Mouse (Mus musculus): ENCODE data around the gene Celf3. TPM values are rescaled to one million over a fixed set of nuclear protein-coding genes. Genes with fewer than 3 reads are reported as not detected.

Celf3 gene
- total RNA-seq, 4 experiments from 2014 or later = 136 to 175 (median 139) TPM

- DNase-seq (ENCODE audit: low spot score in 2 of 2) = no peak
Measured at GRCm38 (mm10) chr3:94479564-94479963, 1.5 kb downstream of the Celf3 start.

GRCm38 (mm10) chr3:94480291-94480884 is 2.3 kb downstream of the Celf3 start, which contains the start of gene Riiad1:
Gene Riiad1 (minus strand): TSS chr3:94480341.
- DNase-seq (ENCODE audit: low spot score in 2 of 2) = no peak

DNA sequence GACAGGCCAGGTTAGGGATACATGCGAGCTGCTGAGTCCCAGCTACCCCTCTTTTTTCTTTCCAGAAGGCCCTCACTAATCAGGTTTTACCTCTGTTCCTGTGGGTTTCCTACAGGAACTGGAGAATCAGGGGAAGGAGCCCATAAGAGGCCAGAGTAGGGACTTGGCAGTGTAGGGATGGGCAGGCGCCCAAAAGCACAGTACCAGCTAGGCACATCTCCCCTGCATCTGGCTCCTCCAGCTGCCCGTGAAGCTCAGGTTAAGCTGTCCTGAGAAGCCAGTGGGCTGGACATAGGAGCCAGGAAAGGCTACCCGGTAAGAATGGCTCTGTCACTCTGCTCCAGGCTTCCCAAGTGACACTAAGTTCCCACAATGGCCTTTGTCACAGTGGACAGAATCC is 3.3 kb downstream of the Celf3 start:
- no peak for DNase-seq (ENCODE audit: low spot score in 2 of 2)

- DNase-seq (ENCODE audit: low spot score in 2 of 2) = no peak
Measured at GRCm38 (mm10) chr3:94482764-94483385, 4.8 kb downstream of the Celf3 start.

DNA sequence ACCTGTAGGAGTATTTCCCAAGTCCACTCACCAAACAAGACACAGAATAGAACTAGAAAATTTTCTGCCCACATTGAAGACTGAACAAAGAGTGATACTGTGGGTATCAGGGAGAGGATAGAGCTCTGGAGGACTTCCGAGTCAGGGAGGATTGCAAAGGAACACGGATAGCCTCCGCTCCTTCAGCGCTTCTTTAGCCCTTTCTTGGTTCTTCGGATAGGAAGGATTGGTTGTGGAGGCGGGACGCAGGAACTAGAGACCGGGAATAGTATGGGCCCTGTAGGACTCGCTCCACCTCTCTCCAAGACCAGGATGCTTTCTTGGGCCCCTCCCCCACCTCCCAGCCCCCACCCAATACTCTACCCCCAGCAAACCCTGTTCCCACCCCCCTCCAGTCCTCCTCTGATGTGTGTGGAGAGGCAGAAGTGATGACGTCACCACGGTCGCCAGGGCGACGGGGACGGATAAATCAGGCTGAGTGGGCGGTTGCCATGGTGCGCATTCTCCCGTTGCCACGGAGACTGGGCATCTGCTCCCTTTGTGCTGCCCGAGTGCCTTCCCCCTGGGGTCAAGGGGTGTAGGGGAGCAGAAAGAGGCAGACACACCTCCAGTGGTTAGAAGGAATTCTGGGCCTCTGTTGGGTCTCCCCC is 5.8 kb downstream of the Celf3 start:
- peak; percentile 86 to 98 for DNase-seq (ENCODE audit: low spot score in 2 of 2)

- no peak for DNase-seq (ENCODE audit: low spot score in 2 of 2)
Measured at GRCm38 (mm10) chr3:94485922-94486321, 7.8 kb downstream of the Celf3 start.

DNA sequence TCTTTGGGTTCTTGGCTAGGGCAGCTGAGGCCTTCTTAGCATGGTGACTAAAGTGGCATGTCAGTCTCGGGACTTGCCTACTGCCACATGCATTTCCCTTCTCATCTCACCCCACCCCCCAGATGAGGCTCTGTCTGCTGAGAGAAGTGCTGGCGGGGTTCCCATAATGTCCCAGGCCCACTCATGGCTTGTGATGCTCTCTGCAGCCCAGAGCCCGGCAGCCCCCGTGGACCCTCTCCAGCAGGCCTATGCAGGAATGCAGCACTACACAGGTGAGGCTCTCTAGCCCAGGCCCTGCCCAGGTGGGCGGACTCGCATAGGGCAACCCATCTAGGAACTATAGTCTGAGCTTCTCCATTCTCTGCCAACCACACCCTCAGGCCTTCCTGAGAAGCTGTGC is 9.5 kb downstream of the Celf3 start:
- DNase-seq (ENCODE audit: low spot score in 2 of 2) = no peak

GRCm38 (mm10) chr3:94497162-94497561 is 19.1 kb downstream of the Celf3 start:
- no peak for DNase-seq (ENCODE audit: low spot score in 2 of 2)

GRCm38 (mm10) chr3:94502243-94502642 is 24.1 kb downstream of the Celf3 start:
- no peak for DNase-seq (ENCODE audit: low spot score in 2 of 2)

DNA sequence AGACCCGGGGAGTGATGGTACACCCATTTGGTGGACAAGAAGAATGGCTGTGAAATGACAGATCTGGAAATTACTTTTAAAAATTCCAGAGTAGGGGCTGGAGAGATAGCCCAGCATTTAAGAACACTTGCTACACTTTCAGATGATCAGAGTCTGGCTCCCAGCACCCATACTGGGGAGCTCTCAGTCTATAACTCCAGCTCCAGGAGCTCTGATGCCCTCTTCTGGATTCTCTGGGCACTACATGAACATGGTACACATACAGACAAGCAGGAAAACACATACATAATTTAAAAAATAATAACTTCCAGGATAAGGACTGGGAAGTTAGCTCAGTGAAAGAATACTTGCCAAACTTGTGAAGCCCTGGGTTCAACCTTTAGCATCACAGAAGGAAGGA is 28.6 kb downstream of the Celf3 start:
- no peak for DNase-seq (ENCODE audit: low spot score in 2 of 2)

DNA sequence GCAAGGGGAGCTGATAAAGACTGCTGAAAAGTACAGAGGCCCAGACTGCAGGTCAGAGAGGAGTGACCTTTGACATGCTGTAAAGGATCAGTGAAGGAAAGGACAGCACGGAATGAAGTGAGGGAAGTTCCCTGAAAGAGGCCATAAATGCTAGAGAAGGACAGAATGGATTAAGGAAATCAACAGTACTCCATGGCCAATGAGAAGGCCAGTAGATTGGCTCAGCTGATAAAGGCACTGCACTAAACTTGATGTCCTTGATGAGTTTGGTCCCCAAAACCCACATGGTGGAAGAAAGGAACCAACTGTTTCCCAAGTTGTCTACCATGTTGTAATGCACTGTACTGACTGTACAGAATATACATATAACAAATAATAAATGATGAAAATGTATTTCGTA is 48.6 kb downstream of the Celf3 start:
- no peak for DNase-seq (ENCODE audit: low spot score in 2 of 2)

GRCm38 (mm10) chr3:94533968-94534367 is 55.9 kb downstream of the Celf3 start:
- no peak for DNase-seq (ENCODE audit: low spot score in 2 of 2)

- no peak for DNase-seq (ENCODE audit: low spot score in 2 of 2)
Measured at GRCm38 (mm10) chr3:94537187-94537586, 59.1 kb downstream of the Celf3 start.

Other genes with a start within 250 kb of the Celf3 start
- not detected for gene Gm4778, start 214.3 kb upstream of the Celf3 start, total RNA-seq (2022)
- gene Them4, start 168.2 kb upstream of the Celf3 start, total RNA-seq (2022) = 10 to 100 TPM; 18.6 to 21.8 (median 20.3) TPM
- not detected for gene Them5, start 136.2 kb upstream of the Celf3 start, total RNA-seq (2022)
- gene C2cd4d, start 115.9 kb upstream of the Celf3 start, total RNA-seq (2022) = under 1 TPM in 2 of 4 experiments, not detected in 2; 0.25 to 0.58 TPM
- gene Rorc, start 105.5 kb upstream of the Celf3 start, total RNA-seq (2022) = 1 to 10 TPM; 1.3 to 2.6 (median 2.0) TPM
- gene Lingo4, start 79.8 kb upstream of the Celf3 start, total RNA-seq (2022) = 1 to 10 TPM in 3 of 4 experiments, under 1 TPM in 1; 0.97 to 1.2 (median 1.1) TPM
- gene Tdrkh, start 65.0 kb upstream of the Celf3 start, total RNA-seq (2022) = 10 to 100 TPM; 38.3 to 42.1 (median 41.7) TPM
- 10 to 100 TPM; 32.7 to 40.7 (median 38.1) TPM for gene Mrpl9, start 35.0 kb upstream of the Celf3 start, total RNA-seq (2022)
- not detected for gene Oaz3, start 34.4 kb upstream of the Celf3 start, total RNA-seq (2022)
- gene Riiad1, start 2.0 kb downstream of the Celf3 start, total RNA-seq (2022) = 1 to 10 TPM; 5.2 to 6.9 (median 6.1) TPM
- 100 to 1,000 TPM; 100 to 109 (median 105) TPM for gene Snx27, start 104.4 kb downstream of the Celf3 start, total RNA-seq (2022)
- not detected for gene Gm10972, start 164.8 kb downstream of the Celf3 start, total RNA-seq (2022)
- gene Tuft1, start 180.6 kb downstream of the Celf3 start, total RNA-seq (2022) = 1 to 10 TPM; 2.1 to 3.7 (median 2.7) TPM
- gene Selenbp2, start 215.3 kb downstream of the Celf3 start, total RNA-seq (2022) = 1 to 10 TPM in 3 of 4 experiments, under 1 TPM in 1; 0.93 to 2.0 (median 1.4) TPM

Measured in left cerebral cortex, adult 8-10 months (tissue).